Mouse (Mus musculus) urinary bladder, postnatal 0 days (tissue): ENCODE results near the gene Tbce. TPM values are rescaled to one million over a fixed set of nuclear protein-coding genes. Genes with fewer than 3 reads are reported as not detected.

Experiments used
- polyA plus RNA-seq: library from polyadenylated mRNA; unstranded; fragments of >200 nt; fragmentation: Nextera tagmentation; extraction: Ambion mirVana; gene quantifications from 2 replicates; pipeline ENCODE4 v1.2.1, GENCODE M21; 2015

The Tbce gene
- polyA plus RNA-seq, result 31.2 and 31.8 TPM in 2 replicates

DNA sequence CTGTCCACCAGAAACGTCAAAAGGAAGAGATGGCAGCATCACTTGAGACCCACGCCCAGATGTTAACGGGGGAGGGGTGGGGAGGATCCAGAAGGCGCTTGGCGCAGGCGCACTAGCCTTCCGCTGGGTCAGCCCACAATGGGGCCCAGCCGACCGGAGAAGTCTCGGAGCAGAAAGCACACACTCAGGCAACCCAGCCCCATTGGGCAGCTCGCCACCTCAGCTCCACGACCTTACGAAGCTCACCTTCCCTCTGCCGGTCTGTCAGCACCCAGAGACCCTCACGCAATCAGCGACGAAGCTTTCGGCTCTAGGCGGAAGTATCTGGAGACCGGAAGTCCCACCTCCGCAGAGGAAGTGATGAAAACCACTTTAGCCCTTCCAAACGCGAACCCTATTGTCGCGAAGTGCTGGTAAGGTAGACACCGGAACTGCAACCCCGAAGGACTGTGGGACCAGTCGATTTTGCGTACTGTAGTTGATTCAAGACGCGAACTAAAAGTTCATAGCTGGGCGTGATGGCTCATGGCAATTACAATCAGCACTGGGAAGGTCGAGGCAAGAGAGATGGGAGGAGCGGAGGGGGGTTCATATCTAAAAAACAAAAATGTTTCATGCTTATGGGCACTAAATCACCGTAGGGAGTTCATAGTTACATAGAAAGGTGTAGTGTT is at the start of gene Tbce:
Tbce (minus strand) TSS at position 347 of the 674 bp plus-strand sequence.

DNA sequence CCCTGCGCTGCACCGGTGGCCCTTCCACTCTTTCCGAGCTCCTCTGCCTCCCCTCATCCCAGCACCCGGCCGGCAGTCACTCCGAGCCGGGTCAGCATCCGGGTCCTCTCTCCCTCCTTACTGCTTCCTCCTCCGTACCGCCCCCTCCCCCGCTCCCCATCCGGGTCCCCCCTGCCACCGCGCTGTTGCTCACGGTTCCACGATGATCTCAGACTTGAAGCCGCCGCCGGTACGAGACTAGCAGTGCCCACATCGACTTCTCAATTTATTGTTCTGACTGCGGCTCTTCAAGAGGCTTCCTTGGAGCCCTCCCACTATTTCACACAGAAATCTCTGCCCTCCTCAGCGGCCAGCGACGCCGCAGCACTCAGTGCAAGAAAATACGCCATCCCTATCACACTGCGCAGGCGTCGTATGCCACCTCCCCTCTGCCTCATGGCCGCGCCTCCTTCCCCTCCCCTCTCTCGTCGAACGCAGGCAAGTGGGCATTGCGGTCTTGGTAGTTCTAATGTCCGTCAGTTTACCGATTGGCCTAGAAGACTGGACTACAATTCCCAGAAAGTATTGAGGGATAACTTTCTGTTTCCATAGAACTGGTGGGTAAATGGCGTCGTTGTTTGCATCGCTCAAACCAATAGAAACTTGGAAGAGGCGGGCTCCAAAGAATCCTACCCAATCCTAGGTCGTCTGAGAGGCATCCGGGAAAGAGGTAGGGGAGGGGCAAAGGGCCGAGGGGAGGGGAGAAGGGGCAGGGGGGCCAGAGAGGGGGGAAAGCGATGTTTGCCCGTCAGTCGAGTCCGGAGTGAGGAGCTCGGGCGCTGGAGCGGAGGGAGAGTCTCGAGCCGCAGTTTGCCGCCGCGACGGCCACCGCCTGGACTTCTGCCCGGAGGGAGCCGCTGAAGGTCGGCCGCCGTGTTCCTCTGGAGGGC is 23.8 kb upstream of the Tbce start, which contains the start of the genes Arid4b and Ggps1:
Arid4b (plus strand) TSS at position 220 of the 929 bp plus-strand sequence.
Ggps1 (minus strand) TSS at position 476 of the 929 bp plus-strand sequence.

DNA sequence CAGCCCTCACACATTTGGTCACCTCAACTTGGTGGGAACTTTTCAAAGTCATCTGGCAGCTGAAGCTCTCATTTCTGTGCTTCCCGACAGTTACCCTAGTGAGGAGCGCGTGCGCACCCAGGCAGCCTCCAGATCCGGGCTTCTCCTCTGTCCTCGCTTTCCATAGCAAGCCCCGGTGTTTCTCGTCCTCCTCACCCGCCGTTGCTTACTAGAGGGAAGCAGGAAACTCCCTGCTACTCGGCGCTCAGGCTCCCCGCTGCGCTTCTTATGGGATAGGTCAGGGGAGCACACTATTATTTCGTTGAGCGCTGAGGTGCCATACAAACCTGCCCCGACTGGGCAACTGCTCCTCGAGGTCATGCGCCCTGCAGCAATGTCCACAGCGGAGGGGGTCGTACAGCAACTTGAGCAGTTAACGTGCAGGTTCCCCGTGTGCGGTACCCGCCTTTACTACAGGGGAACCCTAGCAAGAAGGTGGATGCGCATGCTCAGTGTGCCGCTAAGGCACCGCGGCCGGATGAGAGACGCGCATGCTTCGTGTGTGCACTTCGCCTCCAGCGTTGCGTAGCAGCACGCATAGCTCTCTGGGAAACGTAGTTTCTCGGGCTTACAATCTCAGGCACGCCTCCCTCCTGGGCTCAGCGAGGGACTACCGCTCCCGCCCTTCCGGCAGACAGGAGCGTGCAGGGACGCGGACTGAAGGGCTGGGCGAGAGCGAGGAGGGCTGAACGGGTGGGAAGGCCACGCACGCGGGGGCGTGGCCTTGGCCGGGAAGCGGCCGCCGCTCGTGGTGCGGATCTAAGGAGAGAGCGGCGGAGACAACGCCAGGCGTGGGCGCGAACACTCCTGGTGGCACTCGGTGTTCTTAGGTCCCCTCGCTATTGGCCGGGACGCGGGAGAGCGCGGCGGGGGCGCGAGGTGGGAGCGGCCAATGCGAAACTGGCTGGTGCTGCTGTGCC is 85.3 kb downstream of the Tbce start, which contains the start of gene B3galnt2:
B3galnt2 (plus strand) TSS at position 596 of the 959 bp plus-strand sequence.

Other genes with a start within 250 kb of the Tbce start
- gene B3galnt2, start 85.2 kb downstream of the Tbce start, polyA plus RNA-seq, result 20.8 and 22.7 TPM in 2 replicates
- 25.4 and 29.8 TPM in 2 replicates for gene Arid4b, start 23.6 kb upstream of the Tbce start, polyA plus RNA-seq
- 32.0 and 39.3 TPM in 2 replicates for gene Ggps1, start 23.9 kb upstream of the Tbce start, polyA plus RNA-seq